In genomic region chr14:30878958-30879571, GRCm38 (mm10) we compare ENCODE assay signal across 8 mouse cellular contexts. TPM values are rescaled to one million over a fixed set of nuclear protein-coding genes. Genes with fewer than 3 reads are reported as not detected.
DNase-seq lines count a peak whose midpoint lies in the region.

Mustn1 (plus strand) TSS chr14:30879200.

- no peak for DNase-seq in urinary bladder, adult 2 months (ENCODE audit: low spot score)
- no peak for DNase-seq in urinary bladder, postnatal 4 days (ENCODE audit: low spot score in 2 of 2)
- DNase-seq in gonadal fat pad, adult 2 months (ENCODE audit: low read depth) = no peak
- DNase-seq in kidney, postnatal 10 days = peak; percentile 47
- peak; percentile 45 to 46 for DNase-seq in right cerebral cortex, adult 2 months (ENCODE audit: low spot score in 2 of 2)
- no peak for DNase-seq in c-Kit-positive CD71-positive TER-119-positive erythroid progenitor cells, embryonic 14.5 days (ENCODE audit: low spot score)
- no peak for DNase-seq in ovary, postnatal 10 days (ENCODE audit: low spot score)
- DNase-seq in retina, embryonic 14.5 days (ENCODE audit: low spot score) = no peak

RNA-seq across cellular contexts. Expression of gene Mustn1, which starts in this region (rescaled TPM):
- 186 and 192 TPM in 2 replicates for polyA plus RNA-seq in urinary bladder, adult 2 months (2012; rRNA removed)
- 21.5 and 24.9 TPM in 2 replicates for polyA plus RNA-seq in gonadal fat pad, adult 2 months (2012; rRNA removed)

Comparison
In these comparisons a context has a peak if more than half of its experiments do, and no peak if none do; other contexts are left out.
1. DNase-seq: peak in kidney, postnatal 10 days (single experiment) and right cerebral cortex, adult 2 months (2 of 2); none in urinary bladder, adult 2 months (single experiment), urinary bladder, postnatal 4 days (0 of 2), gonadal fat pad, adult 2 months (single experiment), c-Kit-positive CD71-positive TER-119-positive erythroid progenitor cells, embryonic 14.5 days (single experiment), ovary, postnatal 10 days (single experiment) and retina, embryonic 14.5 days (single experiment).